Mouse (Mus musculus): ENCODE measurements at regions not wholly inside any gene's neighbourhood (a gene's known extent, or its start where the extent isn't known, plus 50 kb on each side); places are given as distances from the start of the nearest gene placed in this dataset.

GRCm38 (mm10) chr9:69928126-69928525 lies 61.1 kb upstream of the Bnip2 start:
- Histone ChIP-seq H3K27me3 (ENCODE audit: control insufficient read depth, insufficient read depth, low read length) (no peaks in the 10 kb centered on the region), H3K27ac (replicated peaks; ENCODE audit: low read depth, low read length) (no peak overlapping the region), H3K4me1 (ENCODE audit: control insufficient read depth, insufficient read depth, low read length) (no peaks in the 10 kb centered on the region), H3K4me3 (replicated peaks; ENCODE audit: low read length) (no peak overlapping the region), H3K36me3 (ENCODE audit: control insufficient read depth, insufficient read depth, low read length) (no peaks in the 10 kb centered on the region), H3K9ac (ENCODE audit: low read depth, low read length, severe bottlenecking) (no peak overlapping the region), H3K9me3 (ENCODE audit: control insufficient read depth, low read length) (no peaks in the 10 kb centered on the region), H3K4me2 (replicated peaks; ENCODE audit: low read depth, low read length, severe bottlenecking) (no peak overlapping the region)
- DNase-seq (ENCODE audit: low spot score) (no peak), ATAC-seq (ENCODE audit: low FRiP score, low read depth) (no peak)
- WGBS, result 73% methylated on average over 2 of the region's 2 CpGs
- TF ChIP-seq POLR2A (IDR thresholded peaks at IDR 0.05; ENCODE audit: borderline replicate concordance, extremely low read depth, insufficient read depth, insufficient read length), result no peak

- ATAC-seq (ENCODE audit: low FRiP score, low read depth) (no peak), DNase-seq (ENCODE audit: low spot score) (no peak)
- Histone ChIP-seq H3K27me3 (ENCODE audit: control insufficient read depth, insufficient read depth, low read length) (no peaks in the 10 kb centered on the region), H3K4me1 (ENCODE audit: control insufficient read depth, insufficient read depth, low read length) (no peaks in the 10 kb centered on the region), H3K4me3 (replicated peaks; ENCODE audit: low read length) (no peak overlapping the region), H3K27ac (replicated peaks; ENCODE audit: low read depth, low read length) (no peak overlapping the region), H3K4me2 (replicated peaks; ENCODE audit: low read depth, low read length, severe bottlenecking) (no peak overlapping the region), H3K9ac (ENCODE audit: low read depth, low read length, severe bottlenecking) (no peak overlapping the region), H3K9me3 (ENCODE audit: control insufficient read depth, low read length) (no peaks in the 10 kb centered on the region), H3K36me3 (ENCODE audit: control insufficient read depth, insufficient read depth, low read length) (no peaks in the 10 kb centered on the region)
- 78% methylated on average over 3 of the region's 3 CpGs for WGBS
- TF ChIP-seq POLR2A (IDR thresholded peaks at IDR 0.05; ENCODE audit: borderline replicate concordance, extremely low read depth, insufficient read depth, insufficient read length), result no peak
These were observed 51.4 kb upstream of the Bnip2 start for GRCm38 (mm10) chr9:69937863-69938262.

Measured in limb, embryonic 14.5 days (tissue).